Comparison of ENCODE assay signal across 29 mouse cellular contexts in the genomic region with DNA sequence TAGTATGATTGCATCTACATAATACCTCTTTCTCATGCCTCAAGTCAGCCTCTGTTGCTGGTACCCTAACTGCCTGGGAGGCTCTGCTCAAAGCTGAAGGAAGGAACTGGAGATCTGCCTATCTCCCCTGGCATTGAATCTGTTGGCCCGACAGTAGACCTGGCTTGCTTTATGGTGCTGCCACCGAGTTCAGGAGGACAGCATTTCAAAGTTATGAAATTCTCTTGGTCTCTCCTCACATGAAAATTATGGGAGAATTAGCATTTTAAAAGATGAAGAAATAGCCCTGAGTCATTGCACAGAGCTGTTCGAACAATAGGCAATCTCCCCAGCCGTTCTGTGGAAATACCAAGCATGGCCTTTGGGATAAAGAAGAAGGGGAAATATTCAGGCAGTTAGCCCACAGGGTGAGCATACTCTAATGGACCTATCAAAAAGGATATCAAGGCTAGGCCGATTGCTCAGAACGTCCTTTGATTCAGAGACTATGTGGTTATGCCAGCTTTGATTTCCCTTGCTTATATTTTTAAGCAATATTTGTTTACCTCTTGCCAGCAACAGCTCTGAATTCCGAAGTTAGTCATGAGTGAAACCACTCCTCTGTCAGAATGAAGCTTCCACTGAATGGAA.
DNase-seq lines count a peak whose midpoint lies in the region; ATAC-seq lines count a peak whose summit lies in the region.
"Had no signal": no experiment of that assay in that cellular context is flagged by ENCODE, and none has a peak within 500 bp of the region (broad histone marks: within the 10 kb centered on the region; RNA-seq: fewer than 3 reads in every experiment).

No protein-coding gene starts in this region.

- 85% methylated on average over 7 of the region's 7 CpGs for WGBS in kidney, embryonic 15.5 days
- WGBS in forebrain, embryonic 13.5 days, result 90% methylated on average over 7 of the region's 7 CpGs

- no peaks in the 10 kb centered on the region for H3K4me1 ChIP-seq in kidney, embryonic 15.5 days
- no peaks in the 10 kb centered on the region for H3K4me1 ChIP-seq in forebrain, embryonic 13.5 days
- H3K4me1 ChIP-seq: forebrain, embryonic 10.5 days; heart, embryonic 10.5 days; heart, embryonic 15.5 days; limb, embryonic 12.5 days; midbrain, embryonic 10.5 days; midbrain, embryonic 15.5 days; neural tube, embryonic 15.5 days had no signal

- no peaks in the 10 kb centered on the region for H3K36me3 ChIP-seq in kidney, embryonic 15.5 days
- H3K36me3 ChIP-seq in forebrain, embryonic 13.5 days (ENCODE audit: poor library complexity, severe bottlenecking), result no peaks in the 10 kb centered on the region
- H3K36me3 ChIP-seq: forebrain, embryonic 10.5 days; heart, embryonic 10.5 days; heart, embryonic 15.5 days; limb, embryonic 12.5 days; midbrain, embryonic 10.5 days; midbrain, embryonic 15.5 days; neural tube, embryonic 15.5 days had no signal

- no peak overlapping the region for H3K9ac ChIP-seq in kidney, embryonic 15.5 days
- no peak overlapping the region for H3K9ac ChIP-seq in forebrain, embryonic 13.5 days
- H3K9ac ChIP-seq: heart, embryonic 15.5 days; limb, embryonic 12.5 days; liver, postnatal 0 days; midbrain, embryonic 15.5 days; neural tube, embryonic 15.5 days had no signal

- H3K9me3 ChIP-seq in kidney, embryonic 15.5 days (replicated peaks), result no peaks in the 10 kb centered on the region
- no peaks in the 10 kb centered on the region for H3K9me3 ChIP-seq in forebrain, embryonic 13.5 days (replicated peaks)
- H3K9me3 ChIP-seq: forebrain, embryonic 10.5 days; heart, embryonic 10.5 days; heart, embryonic 15.5 days; limb, embryonic 12.5 days; midbrain, embryonic 10.5 days; midbrain, embryonic 15.5 days; neural tube, embryonic 15.5 days had no signal

- H3K4me3 ChIP-seq in kidney, embryonic 15.5 days (replicated peaks), result no peak overlapping the region
- H3K4me3 ChIP-seq in forebrain, embryonic 13.5 days, result no peak overlapping the region
- H3K4me3 ChIP-seq: forebrain, embryonic 10.5 days; heart, embryonic 10.5 days; heart, embryonic 15.5 days; limb, embryonic 12.5 days; midbrain, embryonic 10.5 days; midbrain, embryonic 15.5 days; neural tube, embryonic 15.5 days had no signal

- no peak overlapping the region for H3K27ac ChIP-seq in kidney, embryonic 15.5 days
- no peak overlapping the region for H3K27ac ChIP-seq in forebrain, embryonic 13.5 days
- H3K27ac ChIP-seq: forebrain, embryonic 10.5 days; heart, embryonic 10.5 days; heart, embryonic 15.5 days; kidney, postnatal 0 days; limb, embryonic 12.5 days; macrophage; midbrain, embryonic 10.5 days; midbrain, embryonic 15.5 days; neural tube, embryonic 15.5 days had no signal

- no peaks in the 10 kb centered on the region for H3K27me3 ChIP-seq in kidney, embryonic 15.5 days
- no peaks in the 10 kb centered on the region for H3K27me3 ChIP-seq in forebrain, embryonic 13.5 days
- H3K27me3 ChIP-seq: CH12.LX; heart, embryonic 15.5 days; limb, embryonic 12.5 days; midbrain, embryonic 15.5 days; neural tube, embryonic 15.5 days had no signal

- no peak overlapping the region for H3K4me2 ChIP-seq in kidney, embryonic 15.5 days
- no peak overlapping the region for H3K4me2 ChIP-seq in forebrain, embryonic 13.5 days
- H3K4me2 ChIP-seq: heart, embryonic 15.5 days; limb, embryonic 12.5 days; liver, embryonic 11.5 days; midbrain, embryonic 15.5 days; neural tube, embryonic 15.5 days had no signal

- peak; percentile 22 for DNase-seq in 3T3-L1 (ENCODE audit: low read depth, low spot score)
- peak; percentile 91 for DNase-seq in Muller cell, postnatal 12 days (ENCODE audit: inconsistent ontology term)
- peak; percentile 21 for DNase-seq in adrenal gland, postnatal 14 days
- no peak for DNase-seq in urinary bladder, postnatal 10 days (ENCODE audit: low spot score)
- DNase-seq: cerebellum, adult 2 months; cerebellum, postnatal 25 days; gastrocnemius, postnatal 10 days; heart, adult 11 months; kidney, adult 18-20 months; layer of hippocampus, adult 9-11 months; liver, postnatal 0 days; spleen, adult 18-20 months; thymus, postnatal 14 days had no signal

- peak; percentile 76 for ATAC-seq in granulocyte monocyte progenitor cell, adult 5-6 weeks (replicated peaks; ENCODE audit: poor library complexity, severe bottlenecking)
- no peak for ATAC-seq in kidney, embryonic 15.5 days (replicated peaks; ENCODE audit: low FRiP score)
- no peak for ATAC-seq in forebrain, embryonic 13.5 days
- ATAC-seq: forebrain, embryonic 16.5 days; hindbrain, embryonic 16.5 days; liver, postnatal 0 days; midbrain, embryonic 15.5 days had no signal
